8 mouse cellular contexts compared by ENCODE assay signal in genomic region chr14:105176381-105177168, GRCm38 (mm10). TPM values are rescaled to one million over a fixed set of nuclear protein-coding genes. Genes with fewer than 3 reads are reported as not detected.
DNase-seq lines count a peak whose midpoint lies in the region; ATAC-seq and TF ChIP-seq lines count a peak whose summit lies in the region.

No protein-coding gene starts in this region.

- no peaks in the 10 kb centered on the region for H3K9me3 ChIP-seq in CH12.LX (replicated peaks; ENCODE audit: low read length)
- no peaks in the 10 kb centered on the region for H3K9me3 ChIP-seq in heart, embryonic 15.5 days (replicated peaks)

- H3K27me3 ChIP-seq in CH12.LX (replicated peaks): no peaks in the 10 kb centered on the region
- no peaks in the 10 kb centered on the region for H3K27me3 ChIP-seq in heart, embryonic 15.5 days

- peaks cover 46% of the 10 kb centered on the region for H3K79me2 ChIP-seq in CH12.LX (replicated peaks; ENCODE audit: control insufficient read depth, extremely low read depth, insufficient read depth, poor library complexity, severe bottlenecking)

- no peak for TF ChIP-seq CTCF in CH12.LX (conservative IDR thresholded peaks at IDR 0.05 in 1 of 2, IDR thresholded peaks at IDR 0.05 in 1 of 2; ENCODE audit: low read depth in 2 of 2, low read length in 2 of 2)

- ATAC-seq in cerebellum, adult (ENCODE audit: insufficient number of reproducible peaks, low FRiP score, low TSS enrichment): peak; percentile 42
- peak; percentile 68 for ATAC-seq in heart, embryonic 15.5 days (replicated peaks; ENCODE audit: insufficient number of reproducible peaks, insufficient read depth, low FRiP score, low read depth)

- peak overlapping the region; percentile 76 to 92 (median 86) for H3K4me3 ChIP-seq in CH12.LX (replicated peaks in 1 of 3; ENCODE audit: low read depth in 2 of 3, low read length in 2 of 3, poor library complexity in 1 of 3)
- peak overlapping the region; percentile 96 for H3K4me3 ChIP-seq in heart, embryonic 15.5 days

- no peak for TF ChIP-seq POLR2A in CH12.LX (IDR thresholded peaks at IDR 0.05; ENCODE audit: low read depth, low read length)

- H3K4me1 ChIP-seq in CH12.LX (ENCODE audit: control insufficient read depth in 1 of 2, insufficient read depth in 2 of 2): peaks cover 0 to 32% of the 10 kb centered on the region in 2 experiments; a peak in 2 of 4 replicates
- H3K4me1 ChIP-seq in heart, embryonic 15.5 days (replicated peaks): peaks cover 28% of the 10 kb centered on the region

- no peak for TF ChIP-seq RAD21 in CH12.LX (IDR thresholded peaks at IDR 0.05; ENCODE audit: low read depth, low read length)

- H3K27ac ChIP-seq in CH12.LX (ENCODE audit: insufficient read depth, low read depth): no peak overlapping the region; the same call in 1 of the 2 replicates
- H3K27ac ChIP-seq in heart, embryonic 15.5 days: peak overlapping the region; percentile 91

- dilution Hi-C loops in CH12.LX (cut with MboI; ENCODE audit: extremely low pct_ligation_motif_present, extremely low pct_unique_long_range_greater_than_20kb, low sequenced_read_pairs): no loop called here

- peak overlapping the region; percentile 62; the same call in 1 of the 2 replicates for H3K4me2 ChIP-seq in CH12.LX (ENCODE audit: insufficient read depth, low read depth, poor library complexity, severe bottlenecking)
- H3K4me2 ChIP-seq in heart, embryonic 15.5 days: peak overlapping the region; percentile 88

- peak overlapping the region; percentile 92 for H3K9ac ChIP-seq in CH12.LX (ENCODE audit: insufficient read depth, low read depth)
- H3K9ac ChIP-seq in heart, embryonic 15.5 days: peak overlapping the region; percentile 96

- in situ Hi-C loops in CH12.LX (cut with MboI; ENCODE audit: low pct_ligation_motif_present, low pct_unique_long_range_greater_than_20kb, low sequenced_read_pairs): no loop called here

- TF ChIP-seq EP300 in CH12.LX (IDR thresholded peaks at IDR 0.05; ENCODE audit: low read length): no peak

- peaks cover 0 to 10% of the 10 kb centered on the region in 2 experiments for H3K36me3 ChIP-seq in CH12.LX (replicated peaks in 1 of 2; ENCODE audit: control insufficient read depth in 1 of 2, insufficient read depth in 1 of 2, low read length in 1 of 2)
- H3K36me3 ChIP-seq in heart, embryonic 15.5 days: no peaks in the 10 kb centered on the region

- no peak for DNase-seq in cerebellum, postnatal 4 days (ENCODE audit: low spot score in 2 of 2)
- peak; percentile 39 for DNase-seq in CH12.LX (ENCODE audit: extremely low read depth)
- peak; percentile 56 for DNase-seq in embryo, embryonic 11 days
- DNase-seq in kidney, postnatal 36 days: peak; percentile 24 to 60
- DNase-seq in lung, postnatal 10 days: peak; percentile 27
- DNase-seq in right cerebral cortex, postnatal 14 days: peak; percentile 25

- under 1% methylated on average over 56 of the region's 74 CpGs for WGBS in heart, embryonic 15.5 days

TF ChIP-seq in CH12.LX, 34 proteins besides CTCF, POLR2A, EP300 and RAD21:
- TF ChIP-seq UBTF (IDR thresholded peaks at IDR 0.05; ENCODE audit: low read depth, low read length) (peak; percentile 24; the same call in 1 of the 2 replicates), MXI1 (IDR thresholded peaks at IDR 0.05; ENCODE audit: low read depth, low read length) (peak; percentile 42; the same call in 1 of the 2 replicates), NRF1 (IDR thresholded peaks at IDR 0.05; ENCODE audit: low read depth, low read length) (no peak), POLR2AphosphoS2 (IDR thresholded peaks at IDR 0.05; ENCODE audit: low read depth, low read length) (no peak)

RNA-seq across cellular contexts. Expression of gene Rbm26, which starts 0.6 kb away (rescaled TPM):
- total RNA-seq in CH12.LX (2012; rRNA removed) (27.9 and 32.5 TPM in 2 replicates), CH12.LX (2014; rRNA removed) (50.6 and 57.9 TPM in 2 replicates)
- polyA plus RNA-seq in CH12.LX (2012; ENCODE audit: insufficient read length, low read depth): 71.4 and 73.5 TPM in 2 replicates
- 15.8 and 16.1 TPM in 2 replicates for polyA plus RNA-seq in heart, embryonic 15.5 days (2015; fragmentation: Nextera tagmentation; extraction: Ambion mirVana)

Comparison
In these comparisons a context has a peak if more than half of its experiments do, and no peak if none do; other contexts are left out.
1. DNase-seq: peak in CH12.LX (single experiment), embryo, embryonic 11 days (single experiment), kidney, postnatal 36 days (2 of 2), lung, postnatal 10 days (single experiment) and right cerebral cortex, postnatal 14 days (single experiment); none in cerebellum, postnatal 4 days (0 of 2).